Mouse (Mus musculus) cerebellum, postnatal 36 days (tissue): ENCODE measurements around the gene Isg15.
"Not testable (repeated sequence)": the region's sequence is repeated elsewhere in the genome, so short reads cannot be mapped to it uniquely, and the experiment has no call there.

Experiments
- DNase-seq, 2 experiments: peaks; one replicate each; pipeline ENCODE4 v3.0.0; 2021 to 2022; ENCODE audit warnings: mixed read lengths in 2 of 2

Gene Isg15

DNA sequence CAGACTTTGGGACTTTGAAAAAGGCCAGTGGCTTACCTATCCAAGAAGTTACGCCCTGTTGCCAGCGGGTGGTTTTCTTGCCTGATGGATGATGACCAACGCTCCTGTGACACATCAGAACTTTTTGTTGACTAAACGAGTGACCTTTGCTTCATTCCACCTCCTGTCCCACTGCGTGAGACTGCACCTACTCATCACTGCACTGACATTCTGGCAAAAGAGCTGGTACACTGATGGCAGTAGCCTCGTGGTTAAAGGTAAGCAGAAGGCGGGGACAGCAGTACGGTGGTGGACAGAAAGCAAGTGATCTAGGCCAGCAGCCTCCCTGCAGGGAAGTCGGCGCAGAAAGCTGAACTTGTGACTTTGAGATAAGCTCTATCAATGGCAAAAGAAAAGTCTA, 49.7 kb downstream of the Isg15 start:
- not testable (repeated sequence) for DNase-seq
